Mouse (Mus musculus): ENCODE results near the gene Armcx6.
"Not testable (repeated sequence)": the region's sequence is repeated elsewhere in the genome, so short reads cannot be mapped to it uniquely, and the experiment has no call there.

GRCm38 (mm10) chrX:134723762-134724161, 27.5 kb downstream of the Armcx6 start:
- not testable (repeated sequence) for TF ChIP-seq CTCF (IDR thresholded peaks at IDR 0.05; ENCODE audit: control insufficient read depth, insufficient read depth, insufficient replicate concordance, low read depth, low read length); POLR2A (IDR thresholded peaks at IDR 0.05; ENCODE audit: control insufficient read depth, low read depth, low read length)

Data from testis, adult 2 months (tissue).